8 mouse cellular contexts compared by ENCODE assay signal in genomic region chr8:105270101-105270915, GRCm38 (mm10). TPM values are rescaled to one million over a fixed set of nuclear protein-coding genes. Genes with fewer than 3 reads are reported as not detected.
A peak's percentile ranks its signal among the peaks of the same experiment; 100 is the strongest.
DNase-seq lines count a peak whose midpoint lies in the region; ATAC-seq and TF ChIP-seq lines count a peak whose summit lies in the region.

No protein-coding gene starts in this region.

- peaks cover 40% of the 10 kb centered on the region for H3K4me1 ChIP-seq in embryonic facial prominence, embryonic 13.5 days

- no peaks in the 10 kb centered on the region for H3K9me3 ChIP-seq in embryonic facial prominence, embryonic 13.5 days

- ATAC-seq in embryonic facial prominence, embryonic 13.5 days (ENCODE audit: insufficient number of reproducible peaks, insufficient read depth, low FRiP score, low TSS enrichment, low read depth) = no peak
- no peak for ATAC-seq in activated CD4-positive, CD25-positive, alpha-beta regulatory T cell, adult 4 months

- peak overlapping the region; percentile 60 for H3K4me3 ChIP-seq in layer of hippocampus, adult 2 months
- H3K4me3 ChIP-seq in embryonic facial prominence, embryonic 13.5 days = peak overlapping the region; percentile 51

- peak overlapping the region; percentile 80 for H3K27ac ChIP-seq in layer of hippocampus, adult 2 months
- H3K27ac ChIP-seq in embryonic facial prominence, embryonic 13.5 days = no peak overlapping the region

- H3K27me3 ChIP-seq in embryonic facial prominence, embryonic 13.5 days = peaks cover 100% of the 10 kb centered on the region

- H3K36me3 ChIP-seq in embryonic facial prominence, embryonic 13.5 days = no peaks in the 10 kb centered on the region

- peak overlapping the region; percentile 64 for H3K9ac ChIP-seq in embryonic facial prominence, embryonic 13.5 days

- no peak for DNase-seq in layer of hippocampus, adult 2 months (ENCODE audit: low spot score in 2 of 2)
- DNase-seq in layer of hippocampus, adult 9-10 months (ENCODE audit: low spot score) = no peak
- peak; percentile 47 for DNase-seq in induced T-regulatory cell, adult 2 months (ENCODE audit: low read depth)
- peak; percentile 49 for DNase-seq in naive thymus-derived CD4-positive, alpha-beta T cell, adult 2 months (ENCODE audit: low read depth)
- no peak for DNase-seq in c-Kit-positive CD71-positive TER-119-positive erythroid progenitor cells, embryonic 14.5 days (ENCODE audit: low spot score)
- DNase-seq in spleen, adult 18-20 months = no peak

- H3K4me2 ChIP-seq in embryonic facial prominence, embryonic 13.5 days = peak overlapping the region; percentile 93

- no peak for TF ChIP-seq CTCF in layer of hippocampus, adult 2 months (conservative IDR thresholded peaks at IDR 0.05)

- WGBS in embryonic facial prominence, embryonic 13.5 days = 3% methylated on average over 39 of the region's 39 CpGs

RNA-seq across cellular contexts. Expression of gene Hsf4, which starts 0.7 kb away (rescaled TPM):
- total RNA-seq in layer of hippocampus, adult 2 months (2021) = 1 to 10 TPM; 7.2 to 9.5 TPM
- polyA plus RNA-seq in embryonic facial prominence, embryonic 13.5 days (2015; fragmentation: Nextera tagmentation; extraction: Ambion mirVana) = 0.13 and 0.22 TPM in 2 replicates
- polyA plus RNA-seq in activated CD4-positive, CD25-positive, alpha-beta regulatory T cell, adult 4 months (2017; shearing (Covaris generic)) = under 1 TPM; 0.31 to 0.37 TPM

RNA-seq across cellular contexts. Expression of gene Nol3, which starts 5.6 kb away (rescaled TPM):
- total RNA-seq in layer of hippocampus, adult 2 months (2021) = 1 to 10 TPM; 7.4 to 7.8 TPM
- polyA plus RNA-seq in embryonic facial prominence, embryonic 13.5 days (2015; fragmentation: Nextera tagmentation; extraction: Ambion mirVana) = 1.8 and 2.8 TPM in 2 replicates
- polyA plus RNA-seq in activated CD4-positive, CD25-positive, alpha-beta regulatory T cell, adult 4 months (2017; shearing (Covaris generic)) = not detected

RNA-seq across cellular contexts. Expression of gene Fbxl8, which starts 5.9 kb away (rescaled TPM):
- total RNA-seq in layer of hippocampus, adult 2 months (2021) = 1 to 10 TPM in 1 of 2 experiments, under 1 TPM in 1; 0.91 to 1.9 TPM
- polyA plus RNA-seq in embryonic facial prominence, embryonic 13.5 days (2015; fragmentation: Nextera tagmentation; extraction: Ambion mirVana) = 2.1 TPM in 2 replicates
- polyA plus RNA-seq in activated CD4-positive, CD25-positive, alpha-beta regulatory T cell, adult 4 months (2017; shearing (Covaris generic)) = 10 to 100 TPM; 17.7 to 24.2 TPM

RNA-seq across cellular contexts. Expression of gene Tradd, which starts 5.9 kb away (rescaled TPM):
- total RNA-seq in layer of hippocampus, adult 2 months (2021) = 1 to 10 TPM; 7.0 to 7.6 TPM
- polyA plus RNA-seq in embryonic facial prominence, embryonic 13.5 days (2015; fragmentation: Nextera tagmentation; extraction: Ambion mirVana) = 22.8 and 24.7 TPM in 2 replicates
- polyA plus RNA-seq in activated CD4-positive, CD25-positive, alpha-beta regulatory T cell, adult 4 months (2017; shearing (Covaris generic)) = 10 to 100 TPM; 54.2 to 64.6 TPM

RNA-seq across cellular contexts. Expression of gene B3gnt9, which starts 15.4 kb away (rescaled TPM):
- 1 to 10 TPM; 2.9 TPM for total RNA-seq in layer of hippocampus, adult 2 months (2021)
- 25.9 and 29.7 TPM in 2 replicates for polyA plus RNA-seq in embryonic facial prominence, embryonic 13.5 days (2015; fragmentation: Nextera tagmentation; extraction: Ambion mirVana)
- under 1 TPM; 0.42 to 0.62 TPM for polyA plus RNA-seq in activated CD4-positive, CD25-positive, alpha-beta regulatory T cell, adult 4 months (2017; shearing (Covaris generic))

Comparison
In these comparisons a context has a peak if more than half of its experiments do, and no peak if none do; other contexts are left out.
1. DNase-seq: peak in induced T-regulatory cell, adult 2 months (single experiment) and naive thymus-derived CD4-positive, alpha-beta T cell, adult 2 months (single experiment); none in layer of hippocampus, adult 2 months (0 of 2), layer of hippocampus, adult 9-10 months (single experiment), c-Kit-positive CD71-positive TER-119-positive erythroid progenitor cells, embryonic 14.5 days (single experiment) and spleen, adult 18-20 months (0 of 2).